Mouse (Mus musculus) adrenal gland (tissue): ENCODE results near the gene Plekhm2.

Experiments used
- intact Hi-C: fragments of 180-260 bp; cut with DNase I; formaldehyde crosslinking; loops from one replicate; pipeline ENCODE4 v1.15.1; 2025

The Plekhm2 gene

DNA sequence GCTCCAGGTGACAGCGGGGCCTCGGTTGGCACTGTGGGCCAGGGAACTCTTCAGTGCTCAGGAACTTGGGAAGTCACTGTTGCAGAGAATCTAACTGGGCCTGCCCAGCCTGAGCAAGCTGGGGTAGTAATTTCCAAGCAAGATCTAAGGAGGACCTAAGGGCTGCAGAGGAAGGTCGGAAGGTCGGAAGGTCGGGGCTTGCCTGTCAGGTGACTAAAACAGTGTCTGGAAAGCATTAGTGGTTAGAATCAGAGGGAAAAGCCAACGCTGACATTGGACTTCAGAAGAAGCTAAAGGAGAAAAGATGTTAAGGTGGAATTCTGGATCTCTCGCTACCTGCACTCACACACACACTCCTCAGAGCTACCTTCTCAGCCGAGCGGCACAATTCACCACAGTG, 28.7 kb downstream of the Plekhm2 start:
- intact Hi-C loops: no loop called here

GRCm38 (mm10) chr4:141632111-141632873, 32.4 kb downstream of the Plekhm2 start:
- intact Hi-C loops: no loop called here

GRCm38 (mm10) chr4:141631250-141631649, 33.4 kb downstream of the Plekhm2 start:
- intact Hi-C loops: no loop called here

- intact Hi-C loops: no loop called here
These were observed 34.7 kb downstream of the Plekhm2 start for GRCm38 (mm10) chr4:141630021-141630420.

DNA sequence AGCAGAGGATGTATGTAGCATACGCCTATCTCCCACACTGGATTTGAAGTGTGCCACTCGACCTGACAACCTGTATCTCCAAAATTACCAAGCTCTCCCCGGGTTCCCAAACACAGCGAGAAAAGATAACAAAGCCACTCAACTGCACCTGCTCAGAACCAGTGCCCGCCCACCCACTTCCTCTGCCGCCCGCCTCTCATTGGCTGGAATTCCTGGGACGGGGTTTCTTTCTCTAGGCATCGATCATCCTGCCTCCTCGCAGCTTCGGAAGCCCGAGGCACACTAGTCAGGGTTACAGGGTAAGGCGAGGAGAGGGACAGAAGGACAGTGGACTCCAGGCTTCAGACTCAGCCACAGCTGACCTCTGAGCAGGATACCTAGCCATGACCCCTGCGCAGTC, 36.0 kb downstream of the Plekhm2 start:
- intact Hi-C loops: no loop called here

DNA sequence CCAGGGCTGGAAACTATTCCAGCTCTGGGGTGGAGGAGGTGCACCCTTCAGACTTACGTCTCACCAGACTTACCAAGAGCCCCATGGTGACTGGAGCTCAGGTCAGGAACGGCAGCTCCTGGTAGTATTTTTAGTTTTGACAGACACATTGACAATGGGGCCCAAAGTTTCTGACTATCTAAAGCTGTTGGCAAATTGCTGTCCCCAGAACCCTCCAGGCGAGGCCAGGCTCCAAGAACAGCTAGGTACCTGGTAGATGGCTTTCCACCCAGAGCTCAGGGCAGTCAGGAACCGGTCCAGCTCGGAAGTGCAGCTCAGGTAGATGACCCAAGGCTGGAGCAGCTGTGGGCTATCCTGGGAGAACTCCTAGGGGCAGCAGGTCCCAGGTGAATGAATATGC, 37.2 kb downstream of the Plekhm2 start:
- intact Hi-C loops: no loop called here

DNA sequence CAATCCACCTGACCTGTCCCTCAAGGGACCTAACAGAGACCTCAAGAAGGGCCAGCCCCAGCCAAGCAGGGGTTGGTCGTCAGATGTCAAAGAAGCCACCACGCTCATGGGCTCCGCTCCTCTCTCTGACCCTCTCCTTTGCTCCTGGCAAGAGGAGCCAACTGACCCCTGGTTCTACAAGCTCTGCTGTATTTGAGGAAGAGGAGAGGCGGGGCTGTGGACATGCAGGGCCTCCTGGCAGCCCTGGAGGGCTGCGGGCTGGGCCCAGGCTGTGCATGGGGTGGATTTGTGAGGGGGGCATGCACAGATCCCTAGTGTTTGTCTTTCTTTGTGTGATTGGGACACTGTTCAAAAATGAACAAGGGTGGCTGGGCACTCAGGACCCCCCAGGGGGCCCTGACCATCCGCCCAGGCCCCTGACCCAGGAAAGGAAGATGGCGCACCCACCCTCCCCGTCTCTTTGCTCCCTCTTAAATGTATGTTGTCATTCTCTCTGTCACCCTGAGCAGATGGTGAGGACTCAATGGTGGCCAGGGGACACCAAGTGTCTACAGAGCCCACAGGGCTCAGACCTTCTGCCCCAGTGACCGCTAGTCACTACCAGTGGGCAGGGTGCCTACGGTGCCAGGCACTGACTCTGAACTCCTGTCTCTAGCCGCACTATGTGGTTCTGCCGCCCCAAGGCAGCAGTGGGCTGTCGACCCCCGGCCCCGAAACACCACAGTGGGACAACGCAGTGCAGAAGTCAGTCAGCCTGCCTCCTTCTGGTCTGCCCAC, 38.7 kb downstream of the Plekhm2 start:
- intact Hi-C loops: no loop called here

DNA sequence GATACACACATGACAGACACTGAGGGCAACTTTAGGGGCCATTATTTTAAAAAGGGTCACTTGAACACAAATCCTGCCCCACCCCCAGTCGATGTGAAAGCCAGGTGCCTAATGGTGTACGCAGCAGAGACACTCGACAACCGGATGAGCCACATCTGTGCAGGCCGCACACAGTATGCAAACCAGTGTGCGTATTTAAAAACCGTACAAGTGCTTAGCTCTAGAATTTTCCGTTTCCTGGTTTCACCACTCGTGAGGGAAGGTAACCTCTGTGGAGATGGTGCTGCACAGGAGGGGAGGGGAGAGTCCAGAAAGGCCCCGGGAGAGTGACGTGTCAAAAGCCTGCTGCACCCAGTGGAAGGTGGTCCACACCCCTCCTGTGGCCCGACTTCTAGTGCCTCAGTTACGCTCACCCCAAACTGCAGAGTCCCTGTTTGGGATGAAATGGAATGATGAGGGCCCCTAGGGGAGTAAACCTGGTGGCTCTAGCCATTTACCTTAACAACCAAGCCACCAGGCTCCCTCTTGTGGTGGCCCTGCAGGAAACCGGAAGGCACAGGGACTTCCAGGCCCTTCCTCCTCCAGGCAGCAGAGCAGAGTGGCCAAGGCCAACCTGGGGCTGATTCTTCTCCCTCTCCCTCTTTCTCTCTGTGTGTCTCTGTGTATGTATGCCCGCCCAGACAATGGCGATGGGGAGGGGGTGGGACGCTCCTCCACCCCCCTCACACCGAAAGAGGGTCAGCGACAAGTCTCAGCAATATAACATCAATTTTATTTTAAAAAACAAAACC, 39.5 kb downstream of the Plekhm2 start:
- intact Hi-C loops: no loop called here

DNA sequence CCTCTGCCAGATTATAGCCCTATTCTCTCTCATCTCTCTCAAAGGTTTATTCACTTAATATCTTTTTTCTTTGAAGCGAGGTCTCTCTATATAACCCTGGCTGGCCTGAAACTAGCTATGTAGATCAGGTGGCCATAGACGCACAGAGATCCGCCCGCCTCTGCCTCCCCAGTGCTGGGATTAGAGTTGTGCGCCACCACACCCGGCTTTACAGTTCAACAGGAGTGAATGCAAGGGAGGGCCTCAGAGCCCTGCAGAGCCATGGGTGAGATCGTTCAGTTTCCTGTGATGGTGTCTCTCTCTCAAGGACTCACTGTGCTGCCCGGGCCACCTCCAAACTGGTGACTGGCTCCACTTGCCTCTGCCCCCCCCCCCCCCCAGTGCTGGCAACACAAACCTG, 40.6 kb downstream of the Plekhm2 start:
- intact Hi-C loops: no loop called here

DNA sequence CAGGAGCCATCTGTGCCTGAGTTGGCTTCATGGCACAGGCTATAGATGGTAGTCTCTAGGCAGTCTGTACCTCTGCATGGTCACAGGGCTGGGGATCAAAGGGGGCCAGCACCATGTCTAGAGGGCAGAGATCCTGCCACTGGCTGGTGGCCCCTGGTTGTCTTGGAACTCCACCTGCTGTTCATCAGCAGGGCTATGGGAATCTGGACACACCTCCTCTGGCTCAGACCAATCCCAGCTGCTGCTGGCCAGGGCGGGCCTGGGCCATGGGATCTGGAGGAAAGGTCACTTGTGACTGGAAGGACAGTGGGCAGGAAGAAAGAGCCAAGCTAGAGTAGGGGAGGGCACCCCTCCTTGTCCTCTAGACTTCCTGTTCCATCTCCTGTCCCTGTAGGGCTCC, 41.0 kb downstream of the Plekhm2 start, which contains the start of gene Slc25a34:
TSS of gene Slc25a34 (minus strand) at position 156 of the 400 bp plus-strand sequence.
- intact Hi-C loops: no loop called here

DNA sequence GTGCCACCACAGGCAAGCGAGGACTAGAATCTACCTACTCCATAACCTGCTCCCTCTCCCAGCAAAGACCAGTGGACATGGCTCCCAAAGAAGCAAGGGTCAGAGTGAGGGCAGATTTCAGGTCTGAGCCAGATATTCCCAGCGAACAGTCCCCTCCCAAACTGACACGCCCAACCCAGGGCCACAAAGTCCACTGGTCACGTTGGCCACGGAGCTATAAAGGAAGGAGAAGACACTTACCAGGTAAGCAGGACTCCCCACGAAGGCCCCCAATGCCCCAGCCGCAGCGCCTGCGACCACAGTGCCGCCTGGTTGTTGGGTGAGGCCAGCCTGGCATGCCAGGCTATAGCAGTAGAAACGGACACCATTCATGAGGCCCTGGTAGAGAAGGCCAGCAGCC, 41.7 kb downstream of the Plekhm2 start:
- intact Hi-C loops: no loop called here

DNA sequence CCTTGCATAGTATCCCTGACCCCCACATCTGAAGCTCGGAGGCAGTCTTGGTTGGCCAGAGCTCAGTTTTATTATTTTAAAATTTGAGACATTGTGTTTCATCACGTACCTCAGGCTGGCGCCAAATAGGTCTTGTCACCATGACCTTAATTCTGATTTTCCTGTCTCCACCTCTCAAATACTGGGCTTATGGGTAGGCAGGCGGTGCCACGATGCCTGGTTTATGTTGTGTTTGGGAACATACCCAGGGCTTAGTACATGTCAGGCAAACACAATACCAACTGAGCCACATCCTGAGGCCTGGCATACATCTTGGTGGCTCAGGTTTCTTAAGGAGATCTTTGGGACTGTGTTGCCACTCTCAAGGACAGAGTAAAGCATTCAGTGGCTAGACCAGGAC, 42.1 kb downstream of the Plekhm2 start:
- intact Hi-C loops: no loop called here

DNA sequence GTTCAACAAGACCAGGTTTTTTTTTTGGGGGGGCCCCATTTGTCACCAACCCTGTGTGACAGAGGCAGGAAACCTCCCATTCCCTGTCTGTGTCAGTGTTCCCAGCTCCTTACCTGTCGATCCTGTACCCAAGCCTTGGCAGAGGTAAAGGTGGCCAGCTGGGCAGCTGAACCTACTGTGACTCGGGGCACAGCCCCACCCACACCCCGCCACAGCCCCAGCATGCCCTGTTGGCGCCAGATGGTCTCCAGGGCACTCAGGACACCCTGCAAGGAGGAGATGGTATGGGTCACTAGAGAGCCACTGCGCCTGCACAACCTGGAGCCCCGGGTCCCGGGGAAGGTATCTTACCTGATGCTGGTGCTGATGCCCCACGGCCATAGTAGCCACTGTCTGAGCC, 42.6 kb downstream of the Plekhm2 start:
- intact Hi-C loops: no loop called here

GRCm38 (mm10) chr4:141621297-141621696, 43.4 kb downstream of the Plekhm2 start:
- intact Hi-C loops: no loop called here

- intact Hi-C loops: loop anchor here (5.0 kb wide), 1 partner anchor 228 kb away; the partner anchor contains the start of gene Ctrc
These were observed 45.3 kb downstream of the Plekhm2 start for GRCm38 (mm10) chr4:141619299-141619883.

DNA sequence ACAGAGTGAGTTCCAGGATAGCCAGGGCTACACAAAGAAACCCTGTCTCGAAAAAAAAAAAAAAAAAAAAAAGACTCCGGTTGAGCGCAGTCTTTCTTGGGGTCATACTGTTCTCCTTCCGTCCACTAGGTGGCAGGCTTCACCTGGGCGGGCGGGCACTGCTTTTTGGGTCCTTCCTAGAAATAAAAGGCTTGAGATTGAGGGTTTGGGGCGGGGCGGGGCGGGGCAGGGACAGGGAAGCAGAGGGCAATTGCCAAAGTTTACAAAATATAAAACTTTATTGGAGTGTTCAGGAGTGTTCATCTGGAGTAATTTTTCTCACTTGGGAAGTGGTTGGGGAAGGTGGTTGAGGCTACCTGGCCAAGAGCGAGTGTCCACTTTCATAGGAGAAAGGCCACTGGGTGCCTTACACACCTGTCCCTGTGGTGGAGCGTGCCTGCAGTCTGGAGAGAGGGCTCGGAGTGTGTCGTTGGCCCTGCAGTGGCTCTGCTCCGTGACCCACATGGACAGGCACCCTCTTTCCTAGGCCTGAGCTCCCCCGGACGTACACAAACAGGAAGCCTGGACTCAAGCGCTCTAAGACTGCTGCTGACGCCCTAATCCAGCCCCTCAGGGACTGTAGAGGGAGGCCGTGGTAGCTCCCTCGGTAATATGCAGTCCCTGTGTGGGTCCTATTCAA, 46.0 kb downstream of the Plekhm2 start, which contains the start of gene Tmem82:
TSS of gene Tmem82 (minus strand) at position 69 of the 679 bp plus-strand sequence.
- intact Hi-C loops: loop anchor here (5.0 kb wide), 1 partner anchor 229 kb away; the partner anchor contains the start of gene Ctrc

- intact Hi-C loops: loop anchor here (5.0 kb wide), 1 partner anchor 229 kb away; the partner anchor contains the start of gene Ctrc
These were observed 46.7 kb downstream of the Plekhm2 start for GRCm38 (mm10) chr4:141617863-141618564.

GRCm38 (mm10) chr4:141617299-141617698, 47.4 kb downstream of the Plekhm2 start:
- intact Hi-C loops: loop anchor here (5.0 kb wide), 1 partner anchor 230 kb away; the partner anchor contains the start of gene Ctrc

DNA sequence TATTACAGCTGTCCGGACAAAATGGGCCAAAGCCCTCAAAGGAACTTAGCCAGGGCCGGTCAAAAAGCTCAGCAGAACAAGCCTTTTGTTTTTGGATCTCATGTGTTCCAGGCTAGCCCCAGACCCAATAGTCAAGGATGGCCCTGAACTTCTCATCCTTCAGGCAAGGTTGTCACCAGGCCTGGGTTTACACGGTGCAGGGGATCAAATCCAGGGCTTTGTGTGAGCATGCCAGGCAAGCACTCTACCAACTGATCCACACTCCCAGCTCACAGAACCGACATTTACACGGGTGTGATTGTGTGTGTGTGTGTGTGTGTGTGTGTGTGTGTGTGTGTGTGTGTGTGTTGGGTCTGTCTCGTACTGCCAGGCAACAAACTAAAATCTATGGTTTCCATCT, 47.9 kb downstream of the Plekhm2 start:
- intact Hi-C loops: loop anchor here (5.0 kb wide), 1 partner anchor 230 kb away; the partner anchor contains the start of gene Ctrc

- intact Hi-C loops: loop anchor here (5.0 kb wide), 1 partner anchor 232 kb away; the partner anchor contains the start of gene Ctrc
These were observed 49.8 kb downstream of the Plekhm2 start for GRCm38 (mm10) chr4:141614946-141615345.
